Mouse (Mus musculus): Measurements from ENCODE around the gene Lpo. TPM values are rescaled to one million over a fixed set of nuclear protein-coding genes. Genes with fewer than 3 reads are reported as not detected.

Gene Lpo
- polyA plus RNA-seq (2012): not detected in 2 replicates

DNA sequence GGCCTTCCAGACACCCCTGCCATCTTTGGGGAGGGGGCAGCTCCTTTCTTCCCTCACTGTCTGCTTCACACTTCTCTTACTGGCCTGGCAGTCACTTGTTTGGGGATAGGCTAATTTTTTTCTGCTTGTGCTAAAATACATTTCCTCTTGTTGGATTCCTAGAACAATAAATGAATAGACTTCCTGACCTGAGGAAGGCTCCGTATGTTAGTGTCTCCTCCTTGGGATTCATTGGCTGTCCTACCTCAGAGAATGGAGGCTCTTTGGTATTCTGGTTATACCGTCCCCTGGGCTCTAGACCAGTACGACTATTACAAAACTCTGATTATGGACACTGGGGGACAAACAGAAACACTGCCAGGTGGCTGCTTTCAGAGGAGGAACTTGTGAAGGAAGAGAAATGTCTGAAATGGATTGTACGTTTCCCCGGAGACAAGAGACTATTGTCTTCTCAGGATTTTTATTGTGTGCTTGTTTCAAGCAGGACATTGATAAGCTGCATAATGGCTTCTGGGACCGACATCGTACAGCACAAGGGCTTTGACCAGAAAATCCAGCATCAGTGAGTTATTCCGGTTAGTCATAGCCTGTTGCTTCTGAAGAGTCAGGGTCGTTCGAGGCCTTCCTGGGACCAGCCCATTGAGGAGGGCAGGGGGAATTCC lies at the start of gene Lpo:
Gene Lpo (minus strand): TSS at position 51 of the 662 bp plus-strand sequence.

GRCm38 (mm10) chr11:87875436-87875835 lies 47.3 kb upstream of the Lpo start, which contains the start of gene Epx:
Gene Epx (minus strand): TSS chr11:87875536.

DNA sequence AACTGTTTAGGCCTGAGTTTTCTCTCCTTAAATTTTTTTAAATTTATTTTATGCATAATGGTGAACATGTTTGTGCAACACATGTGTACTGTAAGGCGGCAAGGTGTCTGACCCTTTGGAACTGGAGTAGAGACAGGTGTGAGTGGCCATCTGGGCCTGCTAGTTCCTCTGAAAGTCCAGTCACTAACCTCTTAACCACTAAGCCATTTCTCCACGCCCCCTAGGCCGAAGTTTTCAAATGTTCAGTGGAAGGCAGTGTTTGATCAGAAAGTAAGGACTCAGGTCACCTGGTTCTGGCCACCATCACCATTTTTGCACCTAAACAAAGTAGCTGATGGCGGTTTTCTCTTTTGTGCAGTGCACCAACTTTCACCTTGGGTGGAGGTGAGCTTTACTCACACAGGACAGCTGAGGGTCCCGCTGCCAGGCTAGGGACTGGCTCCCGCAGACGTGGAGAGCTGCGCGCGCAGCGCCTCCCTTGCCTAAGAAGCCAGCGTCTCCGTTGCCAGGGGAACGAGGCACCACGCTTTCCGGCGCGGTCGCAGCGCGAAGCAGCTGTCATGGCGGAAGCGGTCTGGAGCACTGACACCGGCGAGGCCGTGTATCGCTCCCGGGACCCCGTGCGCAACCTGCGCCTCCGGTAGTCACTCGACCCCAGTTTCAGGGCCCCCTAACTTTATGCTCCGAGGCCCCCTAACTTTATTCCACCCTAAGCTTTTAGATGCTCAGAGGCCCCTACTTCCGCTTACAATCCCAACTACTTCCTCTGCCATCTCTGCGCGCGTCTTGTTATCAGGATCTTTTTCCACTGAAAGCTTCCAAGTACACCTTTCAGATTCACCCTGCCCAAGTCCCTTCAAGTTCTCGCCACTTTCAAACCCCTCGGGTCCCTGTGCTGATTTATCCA lies 24.9 kb upstream of the Lpo start, which contains the start of gene Mks1:
Gene Mks1 (plus strand): TSS at position 526 of the 907 bp plus-strand sequence.

DNA sequence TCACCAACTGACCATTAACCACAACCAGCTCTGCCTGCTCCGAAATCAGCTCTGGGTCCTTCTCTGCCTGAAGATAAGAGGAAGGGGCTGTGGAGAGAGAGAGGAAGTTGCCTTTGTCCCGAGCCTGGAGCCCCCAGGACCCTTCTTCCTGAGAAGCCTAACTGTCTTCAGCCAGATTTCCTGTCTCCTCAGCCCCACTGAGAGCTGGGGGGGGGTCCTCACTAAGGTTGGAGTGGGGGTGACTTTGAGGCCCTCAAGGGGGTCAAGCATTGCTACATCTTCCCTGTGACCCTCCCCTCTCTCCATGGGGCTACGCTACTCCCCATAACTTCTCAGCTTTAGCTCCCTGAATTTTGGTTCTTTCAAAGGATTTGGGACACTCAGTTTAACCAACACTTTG lies 34.6 kb downstream of the Lpo start, which contains the start of gene Mpo:
Gene Mpo (plus strand): TSS at position 122 of the 400 bp plus-strand sequence.

GRCm38 (mm10) chr11:87760301-87761081 lies 67.6 kb downstream of the Lpo start, which contains the start of gene Tspoap1:
Gene Tspoap1 (plus strand): TSS chr11:87760541.

Other genes starting within 250 kb of the Lpo start
- 13.7 and 14.9 TPM in 2 replicates for gene Mtmr4, start 236.1 kb downstream of the Lpo start, polyA plus RNA-seq (2012)
- gene Hsf5, start 211.1 kb downstream of the Lpo start, polyA plus RNA-seq (2012): 0.01 TPM in 1 of 2 replicates, not detected in the other
- gene Rnf43, start 165.6 kb downstream of the Lpo start, polyA plus RNA-seq (2012): 1.6 and 3.4 TPM in 2 replicates
- gene Supt4a, start 90.7 kb downstream of the Lpo start, polyA plus RNA-seq (2012): 9.4 and 14.6 TPM in 2 replicates
- 73.7 and 77.6 TPM in 2 replicates for gene Tspoap1, start 67.7 kb downstream of the Lpo start, polyA plus RNA-seq (2012)
- gene Mpo, start 34.7 kb downstream of the Lpo start, polyA plus RNA-seq (2012): 6,503 and 9,975 TPM in 2 replicates
- gene Mks1, start 24.9 kb upstream of the Lpo start, polyA plus RNA-seq (2012): 7.8 and 10.5 TPM in 2 replicates
- gene Epx, start 47.2 kb upstream of the Lpo start, polyA plus RNA-seq (2012): 26.0 and 28.7 TPM in 2 replicates
- 0.09 TPM in 1 of 2 replicates, not detected in the other for gene Olfr462, start 64.0 kb upstream of the Lpo start, polyA plus RNA-seq (2012)
- 0.09 TPM in 1 of 2 replicates, not detected in the other for gene Olfr463, start 69.1 kb upstream of the Lpo start, polyA plus RNA-seq (2012)
- not detected in 2 replicates for gene Olfr464, start 92.7 kb upstream of the Lpo start, polyA plus RNA-seq (2012)
- 44.7 and 68.1 TPM in 2 replicates for gene Dynll2, start 159.2 kb upstream of the Lpo start, polyA plus RNA-seq (2012)
- gene Srsf1, start 219.1 kb upstream of the Lpo start, polyA plus RNA-seq (2012): 172 and 203 TPM in 2 replicates
- gene Vezf1, start 240.0 kb upstream of the Lpo start, polyA plus RNA-seq (2012): 15.2 and 21.2 TPM in 2 replicates

All from megakaryocyte-erythroid progenitor cell, adult 5 weeks (primary cell).